Mouse (Mus musculus): ENCODE data around the gene Hmx2. TPM values are rescaled to one million over a fixed set of nuclear protein-coding genes. Genes with fewer than 3 reads are reported as not detected.

The Hmx2 gene
- total RNA-seq (2018; cell fraction: chromatin; rRNA removed), result not detected
- total RNA-seq (2018; cell fraction: cytosol; rRNA removed), result not detected
- total RNA-seq (2018; cell fraction: nucleus; rRNA removed), result not detected
- polyA plus RNA-seq (2018), result not detected in 3 replicates

- Histone ChIP-seq H3K79me2 (ENCODE audit: inconsistent target) (no peaks in the 10 kb centered on the region), H3K27ac (no peak within 1 kb of the TSS), H3K36me3 (ENCODE audit: inconsistent target) (no peaks in the 10 kb centered on the region), H3K4me3 (ENCODE audit: inconsistent target) (no peak within 1 kb of the TSS)
- WGBS (ENCODE audit: missing documents), result 12% methylated on average over 3 of the region's 3 CpGs
Observed at GRCm38 (mm10) chr7:131548473-131548872, at the start of gene Hmx2. Hmx2 (plus strand) TSS chr7:131548773.

- Histone ChIP-seq H3K4me3 (ENCODE audit: inconsistent target) (no peak overlapping the region), H3K27ac (no peak overlapping the region), H3K79me2 (ENCODE audit: inconsistent target) (no peaks in the 10 kb centered on the region), H3K36me3 (ENCODE audit: inconsistent target) (no peaks in the 10 kb centered on the region)
- WGBS (ENCODE audit: missing documents), result 79% methylated on average over 2 of the region's 2 CpGs
Observed at GRCm38 (mm10) chr7:131503739-131504138, 44.8 kb upstream of the Hmx2 start.

- no peak overlapping the region for H3K4me3 ChIP-seq (ENCODE audit: inconsistent target)
- WGBS (ENCODE audit: missing documents), result 0% methylated on average over 7 of the region's 7 CpGs
- no peaks in the 10 kb centered on the region for H3K79me2 ChIP-seq (ENCODE audit: inconsistent target)
- H3K36me3 ChIP-seq (ENCODE audit: inconsistent target), result no peaks in the 10 kb centered on the region
- no peak overlapping the region for H3K27ac ChIP-seq
Observed at GRCm38 (mm10) chr7:131539979-131540378, 8.6 kb upstream of the Hmx2 start.

GRCm38 (mm10) chr7:131541184-131542114 is 7.1 kb upstream of the Hmx2 start:
- Histone ChIP-seq H3K36me3 (ENCODE audit: inconsistent target) (no peaks in the 10 kb centered on the region), H3K4me3 (ENCODE audit: inconsistent target) (no peak overlapping the region), H3K27ac (no peak overlapping the region), H3K79me2 (ENCODE audit: inconsistent target) (no peaks in the 10 kb centered on the region)
- 6% methylated on average over 39 of the region's 41 CpGs for WGBS (ENCODE audit: missing documents)

- H3K79me2 ChIP-seq (ENCODE audit: inconsistent target), result no peaks in the 10 kb centered on the region
- no peak within 1 kb of the TSS for H3K4me3 ChIP-seq (ENCODE audit: inconsistent target)
- WGBS (ENCODE audit: missing documents), result 4% methylated on average over 55 of the region's 65 CpGs
- no peaks in the 10 kb centered on the region for H3K36me3 ChIP-seq (ENCODE audit: inconsistent target)
- H3K27ac ChIP-seq, result no peak within 1 kb of the TSS
Observed at GRCm38 (mm10) chr7:131542115-131542871, 6.3 kb upstream of the Hmx2 start, which contains the start of gene Hmx3. Hmx3 (plus strand) TSS chr7:131542867.

GRCm38 (mm10) chr7:131542872-131543622 is 5.5 kb upstream of the Hmx2 start:
- H3K36me3 ChIP-seq (ENCODE audit: inconsistent target), result no peaks in the 10 kb centered on the region

GRCm38 (mm10) chr7:131543623-131544481 is 4.7 kb upstream of the Hmx2 start:
- Histone ChIP-seq H3K79me2 (ENCODE audit: inconsistent target) (no peaks in the 10 kb centered on the region), H3K4me3 (ENCODE audit: inconsistent target) (no peak overlapping the region), H3K27ac (no peak overlapping the region), H3K36me3 (ENCODE audit: inconsistent target) (no peaks in the 10 kb centered on the region)
- 3% methylated on average over 75 of the region's 75 CpGs for WGBS (ENCODE audit: missing documents)

More at GRCm38 (mm10) chr7:131542872-131543622, 5.5 kb upstream of the Hmx2 start:
- Histone ChIP-seq H3K27ac (no peak overlapping the region), H3K4me3 (ENCODE audit: inconsistent target) (no peak overlapping the region), H3K79me2 (ENCODE audit: inconsistent target) (no peaks in the 10 kb centered on the region)
- 3% methylated on average over 45 of the region's 71 CpGs for WGBS (ENCODE audit: missing documents)

GRCm38 (mm10) chr7:131544871-131545270 is 3.7 kb upstream of the Hmx2 start:
- H3K79me2 ChIP-seq (ENCODE audit: inconsistent target), result no peaks in the 10 kb centered on the region
- no peak overlapping the region for H3K27ac ChIP-seq
- no peak overlapping the region for H3K4me3 ChIP-seq (ENCODE audit: inconsistent target)
- 3% methylated on average over 5 of the region's 5 CpGs for WGBS (ENCODE audit: missing documents)
- H3K36me3 ChIP-seq (ENCODE audit: inconsistent target), result no peaks in the 10 kb centered on the region

GRCm38 (mm10) chr7:131545701-131546385 is 2.7 kb upstream of the Hmx2 start:
- Histone ChIP-seq H3K79me2 (ENCODE audit: inconsistent target) (no peaks in the 10 kb centered on the region), H3K27ac (no peak overlapping the region), H3K4me3 (ENCODE audit: inconsistent target) (no peak overlapping the region), H3K36me3 (ENCODE audit: inconsistent target) (no peaks in the 10 kb centered on the region)
- WGBS (ENCODE audit: missing documents), result 13% methylated on average over 12 of the region's 13 CpGs

- Histone ChIP-seq H3K36me3 (ENCODE audit: inconsistent target) (no peaks in the 10 kb centered on the region), H3K79me2 (ENCODE audit: inconsistent target) (no peaks in the 10 kb centered on the region), H3K4me3 (ENCODE audit: inconsistent target) (no peak overlapping the region), H3K27ac (no peak overlapping the region)
- 0% methylated on average over 2 of the region's 2 CpGs for WGBS (ENCODE audit: missing documents)
Observed at GRCm38 (mm10) chr7:131546423-131546822, 2.1 kb upstream of the Hmx2 start.

GRCm38 (mm10) chr7:131547481-131547880 is 1.1 kb upstream of the Hmx2 start:
- Histone ChIP-seq H3K27ac (no peak overlapping the region), H3K4me3 (ENCODE audit: inconsistent target) (no peak overlapping the region), H3K36me3 (ENCODE audit: inconsistent target) (no peaks in the 10 kb centered on the region), H3K79me2 (ENCODE audit: inconsistent target) (no peaks in the 10 kb centered on the region)
- WGBS (ENCODE audit: missing documents), result 10% methylated on average over 5 of the region's 5 CpGs

GRCm38 (mm10) chr7:131551471-131551870 is 2.9 kb downstream of the Hmx2 start:
- Histone ChIP-seq H3K79me2 (ENCODE audit: inconsistent target) (no peaks in the 10 kb centered on the region), H3K4me3 (ENCODE audit: inconsistent target) (no peak overlapping the region), H3K27ac (no peak overlapping the region), H3K36me3 (ENCODE audit: inconsistent target) (no peaks in the 10 kb centered on the region)
- 4% methylated on average over 4 of the region's 4 CpGs for WGBS (ENCODE audit: missing documents)

All from macrophage (primary cell).